Mouse (Mus musculus): ENCODE measurements around the gene Ccdc120.

The Ccdc120 gene

GRCm38 (mm10) chrX:7750432-7751116 lies at the start of gene Ccdc120:
Ccdc120 (minus strand) TSS chrX:7750905.
- in situ Hi-C loops (cut with MboI; ENCODE audit: low sequenced_read_pairs): no loop called here

- in situ Hi-C loops (cut with MboI; ENCODE audit: low sequenced_read_pairs): no loop called here
Measured at GRCm38 (mm10) chrX:7797327-7797726, 46.6 kb upstream of the Ccdc120 start.

- in situ Hi-C loops (cut with MboI; ENCODE audit: low sequenced_read_pairs): no loop called here
Measured at GRCm38 (mm10) chrX:7795016-7795415, 44.3 kb upstream of the Ccdc120 start.

GRCm38 (mm10) chrX:7793361-7793760 lies 42.7 kb upstream of the Ccdc120 start:
- in situ Hi-C loops (cut with MboI; ENCODE audit: low sequenced_read_pairs): no loop called here

- in situ Hi-C loops (cut with MboI; ENCODE audit: low sequenced_read_pairs): no loop called here
Measured at GRCm38 (mm10) chrX:7790309-7790708, 39.6 kb upstream of the Ccdc120 start.

- in situ Hi-C loops (cut with MboI; ENCODE audit: low sequenced_read_pairs): no loop called here
Measured at GRCm38 (mm10) chrX:7789542-7790136, 38.9 kb upstream of the Ccdc120 start, which contains the start of gene Gripap1. Gripap1 (plus strand) TSS chrX:7789765.

GRCm38 (mm10) chrX:7782603-7783092 lies 31.9 kb upstream of the Ccdc120 start:
- in situ Hi-C loops (cut with MboI; ENCODE audit: low sequenced_read_pairs): no loop called here

- in situ Hi-C loops (cut with MboI; ENCODE audit: low sequenced_read_pairs): no loop called here
Measured at GRCm38 (mm10) chrX:7779294-7779693, 28.6 kb upstream of the Ccdc120 start.

- in situ Hi-C loops (cut with MboI; ENCODE audit: low sequenced_read_pairs): no loop called here
Measured at GRCm38 (mm10) chrX:7778450-7779244, 27.9 kb upstream of the Ccdc120 start.

GRCm38 (mm10) chrX:7776329-7777082 lies 25.8 kb upstream of the Ccdc120 start:
- in situ Hi-C loops (cut with MboI; ENCODE audit: low sequenced_read_pairs): no loop called here

- in situ Hi-C loops (cut with MboI; ENCODE audit: low sequenced_read_pairs): no loop called here
Measured at GRCm38 (mm10) chrX:7775501-7776205, 24.9 kb upstream of the Ccdc120 start.

- in situ Hi-C loops (cut with MboI; ENCODE audit: low sequenced_read_pairs): no loop called here
Measured at GRCm38 (mm10) chrX:7772766-7773165, 22.1 kb upstream of the Ccdc120 start.

- in situ Hi-C loops (cut with MboI; ENCODE audit: low sequenced_read_pairs): no loop called here
Measured at GRCm38 (mm10) chrX:7769302-7770017, 18.8 kb upstream of the Ccdc120 start.

- in situ Hi-C loops (cut with MboI; ENCODE audit: low sequenced_read_pairs): no loop called here
Measured at GRCm38 (mm10) chrX:7765764-7766163, 15.1 kb upstream of the Ccdc120 start.

GRCm38 (mm10) chrX:7765281-7765670 lies 14.6 kb upstream of the Ccdc120 start:
- in situ Hi-C loops (cut with MboI; ENCODE audit: low sequenced_read_pairs): no loop called here

GRCm38 (mm10) chrX:7764657-7765280 lies 14.1 kb upstream of the Ccdc120 start:
- in situ Hi-C loops (cut with MboI; ENCODE audit: low sequenced_read_pairs): no loop called here

GRCm38 (mm10) chrX:7763631-7764393 lies 13.1 kb upstream of the Ccdc120 start:
- in situ Hi-C loops (cut with MboI; ENCODE audit: low sequenced_read_pairs): no loop called here

GRCm38 (mm10) chrX:7762921-7763197 lies 12.2 kb upstream of the Ccdc120 start:
- in situ Hi-C loops (cut with MboI; ENCODE audit: low sequenced_read_pairs): no loop called here
